Mouse (Mus musculus) intestine, embryonic 14.5 days (tissue): Measurements from ENCODE around the gene Poc1a. TPM values are rescaled to one million over a fixed set of nuclear protein-coding genes. Genes with fewer than 3 reads are reported as not detected.

ENCODE experiments used
- ATAC-seq: fragments of 200-750 bp; cut with Nextera tagmentation; replicated peaks from 2 replicates; pipeline ENCODE4 v1.8.0; 2017; ENCODE audit warnings: low read depth, moderate number of reproducible peaks, moderate TSS enrichment, moderate library complexity; ENCODE audit not compliant: low FRiP score, low TSS enrichment
- DNase-seq: peaks from one replicate; pipeline ENCODE4 v3.0.0-alpha.2; 2018; ENCODE audit warnings: low spot score
- H3K27ac ChIP-seq: fragments of 300-500 bp; sonication (generic); 2 replicates; pipeline ENCODE4 v1.5.1; 2014; ENCODE audit warnings: low read depth, mild to moderate bottlenecking, control low read depth
- H3K27me3 ChIP-seq: fragments of 300-500 bp; sonication (generic); replicated peaks from 2 replicates; pipeline ENCODE4 v1.6.1; 2014; ENCODE audit warnings: low read length, control low read depth; ENCODE audit not compliant: control insufficient read depth, insufficient read depth
- H3K36me3 ChIP-seq: fragments of 300-500 bp; sonication (generic); 2 replicates; pipeline ENCODE4 v1.6.1; 2014; ENCODE audit warnings: low read length, control low read depth; ENCODE audit not compliant: control insufficient read depth, insufficient read depth
- H3K4me1 ChIP-seq: fragments of 300-500 bp; sonication (generic); replicated peaks from 2 replicates; pipeline ENCODE4 v1.6.1; 2014; ENCODE audit warnings: low read length, control low read depth, mixed read lengths; ENCODE audit not compliant: control insufficient read depth, insufficient read depth
- H3K4me2 ChIP-seq: fragments of 300-500 bp; sonication (generic); 2 replicates; pipeline ENCODE4 v1.6.1; 2014; ENCODE audit warnings: low read length
- H3K4me3 ChIP-seq: fragments of 300-500 bp; sonication (generic); 2 replicates; pipeline ENCODE4 v1.5.1; 2014; ENCODE audit warnings: low read depth, low read length, control low read depth, mixed read lengths
- H3K9ac ChIP-seq: fragments of 300-500 bp; sonication (generic); 2 replicates; pipeline ENCODE4 v1.6.1; 2014; ENCODE audit warnings: mild to moderate bottlenecking, low read length
- H3K9me3 ChIP-seq: fragments of 300-500 bp; sonication (generic); 2 replicates; pipeline ENCODE4 v1.6.1; 2016; ENCODE audit warnings: low read length, control low read depth; ENCODE audit not compliant: control insufficient read depth
- WGBS: fragments of 180-500 bp; shearing (Covaris S2); extraction: QIAGEN DNeasy Blood & Tissue Kit; methylation state at CpG from one replicate; pipeline ENCODE4 v1.1.7; 2014; 5-methylcytosine and 5-hydroxymethylcytosine counted together
- polyA plus RNA-seq: library from polyadenylated mRNA; unstranded; fragments of >200 nt; fragmentation: Nextera tagmentation; extraction: Ambion mirVana; gene quantifications from 2 replicates; pipeline ENCODE4 v1.2.1, GENCODE M21; 2014

Poc1a gene
- polyA plus RNA-seq, 1 experiment from 2014 or later = 29.1 TPM

DNA sequence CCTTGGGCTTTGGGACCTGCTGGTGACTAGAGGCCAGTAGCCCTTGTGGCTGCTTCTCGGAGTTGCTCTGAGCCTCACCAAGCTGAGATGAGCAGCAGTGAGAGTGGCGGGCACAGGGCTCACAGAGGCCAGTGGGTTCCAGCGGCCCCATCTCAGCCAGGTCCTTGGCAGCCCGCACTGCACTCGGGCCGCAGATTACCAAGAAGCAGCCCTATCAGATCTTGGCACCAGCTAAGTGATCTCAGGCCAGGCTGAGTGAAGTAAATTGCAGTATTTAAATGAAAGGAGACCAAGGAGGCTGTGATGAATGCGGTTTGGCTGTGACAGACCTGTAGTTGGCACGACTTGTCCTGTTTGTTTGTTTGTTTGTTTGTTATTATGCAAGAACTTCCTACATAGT, 112.7 kb downstream of the Poc1a start:
- WGBS = 92% methylated on average over 8 of the region's 8 CpGs
- no peak for ATAC-seq
- no peak for DNase-seq
- Histone ChIP-seq H3K9me3 (no peaks in the 10 kb centered on the region), H3K27me3 (no peaks in the 10 kb centered on the region), H3K27ac (no peak overlapping the region), H3K4me2 (no peak overlapping the region), H3K4me3 (no peak overlapping the region), H3K36me3 (no peaks in the 10 kb centered on the region), H3K4me1 (peaks cover 9% of the 10 kb centered on the region), H3K9ac (no peak overlapping the region)

- Histone ChIP-seq H3K9ac (no peak overlapping the region), H3K27ac (no peak overlapping the region), H3K27me3 (no peaks in the 10 kb centered on the region), H3K36me3 (no peaks in the 10 kb centered on the region), H3K4me2 (no peak overlapping the region), H3K4me3 (no peak overlapping the region), H3K9me3 (no peaks in the 10 kb centered on the region), H3K4me1 (peaks cover 9% of the 10 kb centered on the region)
- DNase-seq (no peak), ATAC-seq (0 out of 2 replicates have a peak, but pooled peaks have one; percentile 33)
- WGBS = 54% methylated on average over 11 of the region's 11 CpGs
Observed at GRCm38 (mm10) chr9:106394649-106395602, 114.1 kb downstream of the Poc1a start.

GRCm38 (mm10) chr9:106397733-106398132, 116.9 kb downstream of the Poc1a start:
- WGBS = 50% methylated on average over 4 of the region's 4 CpGs
- ATAC-seq = no peak
- Histone ChIP-seq H3K27me3 (no peaks in the 10 kb centered on the region), H3K4me2 (no peak overlapping the region), H3K9me3 (no peaks in the 10 kb centered on the region), H3K4me1 (peaks cover 9% of the 10 kb centered on the region; the same call in 1 of the 2 replicates), H3K9ac (no peak overlapping the region), H3K36me3 (no peaks in the 10 kb centered on the region), H3K27ac (no peak overlapping the region), H3K4me3 (no peak overlapping the region)
- DNase-seq = no peak

DNA sequence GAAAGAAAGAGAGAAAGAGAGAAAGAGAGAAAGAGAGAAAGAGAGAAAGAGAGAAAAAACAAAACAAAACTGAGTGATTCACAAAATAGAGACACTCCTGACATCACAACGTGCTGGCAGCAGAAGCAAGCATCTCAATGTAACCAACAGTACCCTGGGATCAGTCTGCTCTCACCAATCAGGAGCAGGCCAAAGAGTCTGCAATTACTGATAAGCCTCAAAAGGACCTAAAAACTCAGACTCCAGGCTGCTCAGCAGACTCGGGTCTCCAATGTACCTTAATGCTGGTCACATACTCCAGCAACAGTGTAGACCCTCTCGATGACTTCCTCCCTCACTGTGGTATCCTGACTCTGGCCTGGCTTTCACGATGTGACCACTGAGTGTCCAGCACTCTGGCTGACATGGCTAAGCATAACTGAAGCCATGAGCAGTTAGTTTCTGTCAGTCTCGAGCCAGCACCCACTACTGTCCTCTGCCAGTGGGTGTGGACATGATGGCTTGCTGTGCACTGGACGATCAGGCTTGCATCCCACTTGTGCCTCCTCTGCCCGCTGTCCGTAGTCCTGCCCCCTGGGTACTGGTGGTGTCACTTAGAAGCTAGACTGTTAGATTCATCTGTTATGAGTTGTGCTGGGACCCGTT, 117.9 kb downstream of the Poc1a start:
- Histone ChIP-seq H3K4me1 (peaks cover 9% of the 10 kb centered on the region; the same call in 1 of the 2 replicates), H3K27ac (no peak overlapping the region), H3K9ac (no peak overlapping the region), H3K4me2 (no peak overlapping the region), H3K4me3 (no peak overlapping the region), H3K36me3 (no peaks in the 10 kb centered on the region), H3K27me3 (no peaks in the 10 kb centered on the region), H3K9me3 (no peaks in the 10 kb centered on the region)
- ATAC-seq (no peak), DNase-seq (no peak)
- 63% methylated on average over 9 of the region's 9 CpGs for WGBS

GRCm38 (mm10) chr9:106399808-106400207, 118.9 kb downstream of the Poc1a start:
- Histone ChIP-seq H3K9ac (no peak overlapping the region), H3K4me3 (no peak overlapping the region), H3K36me3 (no peaks in the 10 kb centered on the region), H3K27me3 (no peaks in the 10 kb centered on the region), H3K9me3 (no peaks in the 10 kb centered on the region), H3K4me1 (peaks cover 6% of the 10 kb centered on the region; the same call in 1 of the 2 replicates), H3K27ac (no peak overlapping the region), H3K4me2 (no peak overlapping the region)
- 82% methylated on average over 3 of the region's 3 CpGs for WGBS
- ATAC-seq (no peak), DNase-seq (no peak)

Other genes with a start within 250 kb of the Poc1a start
- 57.6 and 64.5 TPM in 2 replicates for gene Col6a4, start 184.3 kb upstream of the Poc1a start, polyA plus RNA-seq
- gene Glyctk, start 122.9 kb upstream of the Poc1a start, polyA plus RNA-seq = 1.7 TPM in 2 replicates
- gene Wdr82, start 110.1 kb upstream of the Poc1a start, polyA plus RNA-seq = 22.9 and 23.8 TPM in 2 replicates
- 31.2 and 33.6 TPM in 2 replicates for gene Ppm1m, start 81.3 kb upstream of the Poc1a start, polyA plus RNA-seq
- gene Twf2, start 78.0 kb upstream of the Poc1a start, polyA plus RNA-seq = 56.4 and 59.5 TPM in 2 replicates
- 0.08 TPM in 1 of 2 replicates, not detected in the other for gene Tlr9, start 58.5 kb upstream of the Poc1a start, polyA plus RNA-seq
- gene Alas1, start 32.4 kb upstream of the Poc1a start, polyA plus RNA-seq = 102 and 109 TPM in 2 replicates
- gene Dusp7, start 87.6 kb downstream of the Poc1a start, polyA plus RNA-seq = 16.5 and 19.8 TPM in 2 replicates
- gene Rpl29, start 148.4 kb downstream of the Poc1a start, polyA plus RNA-seq = 1,252 and 1,315 TPM in 2 replicates
- gene Acy1, start 157.3 kb downstream of the Poc1a start, polyA plus RNA-seq = 38.6 and 39.8 TPM in 2 replicates
- 25.7 and 27.2 TPM in 2 replicates for gene Abhd14b, start 166.4 kb downstream of the Poc1a start, polyA plus RNA-seq
- gene Abhd14a, start 166.6 kb downstream of the Poc1a start, polyA plus RNA-seq = 55.9 and 58.2 TPM in 2 replicates
- gene Pcbp4, start 172.2 kb downstream of the Poc1a start, polyA plus RNA-seq = 55.3 and 73.4 TPM in 2 replicates
- gene Gpr62, start 184.9 kb downstream of the Poc1a start, polyA plus RNA-seq = 0.08 and 0.41 TPM in 2 replicates
- gene Rrp9, start 194.9 kb downstream of the Poc1a start, polyA plus RNA-seq = 51.7 and 52.4 TPM in 2 replicates
- gene Parp3, start 195.9 kb downstream of the Poc1a start, polyA plus RNA-seq = 1.7 and 2.2 TPM in 2 replicates
- not detected in 2 replicates for gene Iqcf1, start 218.9 kb downstream of the Poc1a start, polyA plus RNA-seq
- not detected in 2 replicates for gene Iqcf5, start 233.5 kb downstream of the Poc1a start, polyA plus RNA-seq